Mouse (Mus musculus) liver (tissue): ENCODE measurements at regions not wholly inside any gene's neighbourhood (a gene's known extent, or its start where the extent isn't known, plus 50 kb on each side); places are given as distances from the start of the nearest gene placed in this dataset.

Source experiments
- DNase-seq: peaks from one replicate; pipeline ENCODE4 v3.0.0-alpha.2; 2020; ENCODE audit warnings: mixed read lengths

- DNase-seq, result no peak
Observed at GRCm38 (mm10) chr13:75652966-75653365, 53.6 kb upstream of the Ell2 start.
